Mouse (Mus musculus): ENCODE measurements around the gene Pip4k2b.

GRCm38 (mm10) chr11:97781478-97781831 lies 37.0 kb upstream of the Pip4k2b start:
- TF ChIP-seq CTCF (IDR thresholded peaks at IDR 0.05; ENCODE audit: borderline replicate concordance, extremely low read depth, insufficient read depth, insufficient read length), result no peak
- no peak for TF ChIP-seq POLR2A (IDR thresholded peaks at IDR 0.05; ENCODE audit: borderline replicate concordance, extremely low read depth, insufficient read depth, insufficient read length, poor library complexity, severe bottlenecking)
